Mouse (Mus musculus): Measurements from ENCODE around the gene Adam12. TPM values are rescaled to one million over a fixed set of nuclear protein-coding genes. Genes with fewer than 3 reads are reported as not detected.

The Adam12 gene
- total and polyA plus RNA-seq, 2 experiments from 2014 or later: 1.0 to 4.6 TPM

GRCm38 (mm10) chr7:134026200-134027019 lies 205.5 kb downstream of the Adam12 start:
- H3K27ac ChIP-seq (ENCODE audit: low read depth): peak overlapping the region; percentile 65
- 44% methylated on average over 16 of the region's 16 CpGs for WGBS
- H3K27me3 ChIP-seq (ENCODE audit: control insufficient read depth, insufficient read depth, low read length): no peaks in the 10 kb centered on the region
- ATAC-seq (ENCODE audit: insufficient read depth, low read depth): peak; percentile 79
- no peaks in the 10 kb centered on the region for H3K9me3 ChIP-seq (replicated peaks; ENCODE audit: control insufficient read depth, low read length)
- no peak overlapping the region for H3K4me3 ChIP-seq (ENCODE audit: low read depth, low read length)
- no peak overlapping the region for H3K4me2 ChIP-seq (ENCODE audit: low read depth, low read length)
- DNase-seq (ENCODE audit: low spot score): peak; percentile 57
- no peaks in the 10 kb centered on the region for H3K4me1 ChIP-seq (ENCODE audit: control insufficient read depth, insufficient read depth)
- no peak for TF ChIP-seq EP300 (IDR thresholded peaks at IDR 0.05; ENCODE audit: low read depth)
- no peak for TF ChIP-seq CTCF (IDR thresholded peaks at IDR 0.05; ENCODE audit: low read depth)
- H3K36me3 ChIP-seq (replicated peaks; ENCODE audit: control insufficient read depth, insufficient read depth, low read length): no peaks in the 10 kb centered on the region
- no peak overlapping the region for H3K9ac ChIP-seq (replicated peaks; ENCODE audit: low read depth, low read length)

GRCm38 (mm10) chr7:134022157-134022885 lies 209.6 kb downstream of the Adam12 start:
- no peak for ATAC-seq (ENCODE audit: insufficient read depth, low read depth)
- no peaks in the 10 kb centered on the region for H3K9me3 ChIP-seq (replicated peaks; ENCODE audit: control insufficient read depth, low read length)
- TF ChIP-seq EP300 (IDR thresholded peaks at IDR 0.05; ENCODE audit: low read depth) (no peak), CTCF (IDR thresholded peaks at IDR 0.05; ENCODE audit: low read depth) (no peak)
- DNase-seq (ENCODE audit: low spot score): no peak
- no peak overlapping the region for H3K4me2 ChIP-seq (ENCODE audit: low read depth, low read length)
- no peak overlapping the region for H3K9ac ChIP-seq (replicated peaks; ENCODE audit: low read depth, low read length)
- no peak overlapping the region for H3K27ac ChIP-seq (ENCODE audit: low read depth)
- H3K4me1 ChIP-seq (ENCODE audit: control insufficient read depth, insufficient read depth): no peaks in the 10 kb centered on the region
- WGBS: 74% methylated on average over 2 of the region's 2 CpGs
- no peak overlapping the region for H3K4me3 ChIP-seq (ENCODE audit: low read depth, low read length)
- H3K36me3 ChIP-seq (replicated peaks; ENCODE audit: control insufficient read depth, insufficient read depth, low read length): no peaks in the 10 kb centered on the region
- H3K27me3 ChIP-seq (ENCODE audit: control insufficient read depth, insufficient read depth, low read length): no peaks in the 10 kb centered on the region

- Histone ChIP-seq H3K4me3 (ENCODE audit: low read depth, low read length) (no peak overlapping the region), H3K9ac (replicated peaks; ENCODE audit: low read depth, low read length) (no peak overlapping the region), H3K4me1 (ENCODE audit: control insufficient read depth, insufficient read depth) (no peaks in the 10 kb centered on the region), H3K4me2 (ENCODE audit: low read depth, low read length) (no peak overlapping the region), H3K9me3 (replicated peaks; ENCODE audit: control insufficient read depth, low read length) (no peaks in the 10 kb centered on the region), H3K36me3 (replicated peaks; ENCODE audit: control insufficient read depth, insufficient read depth, low read length) (no peaks in the 10 kb centered on the region), H3K27me3 (ENCODE audit: control insufficient read depth, insufficient read depth, low read length) (no peaks in the 10 kb centered on the region), H3K27ac (ENCODE audit: low read depth) (no peak overlapping the region)
- DNase-seq (ENCODE audit: low spot score) (no peak), ATAC-seq (ENCODE audit: insufficient read depth, low read depth) (no peak)
- WGBS: 62% methylated on average over 4 of the region's 4 CpGs
- TF ChIP-seq CTCF (IDR thresholded peaks at IDR 0.05; ENCODE audit: low read depth) (no peak), EP300 (IDR thresholded peaks at IDR 0.05; ENCODE audit: low read depth) (no peak)
Measured at GRCm38 (mm10) chr7:134015226-134015625, 216.7 kb downstream of the Adam12 start.

GRCm38 (mm10) chr7:134014733-134015132 lies 217.2 kb downstream of the Adam12 start:
- H3K36me3 ChIP-seq (replicated peaks; ENCODE audit: control insufficient read depth, insufficient read depth, low read length): no peaks in the 10 kb centered on the region

GRCm38 (mm10) chr7:134009157-134009556 lies 222.8 kb downstream of the Adam12 start:
- no peak overlapping the region for H3K27ac ChIP-seq (ENCODE audit: low read depth)
- no peaks in the 10 kb centered on the region for H3K27me3 ChIP-seq (ENCODE audit: control insufficient read depth, insufficient read depth, low read length)
- no peaks in the 10 kb centered on the region for H3K36me3 ChIP-seq (replicated peaks; ENCODE audit: control insufficient read depth, insufficient read depth, low read length)
- H3K9me3 ChIP-seq (replicated peaks; ENCODE audit: control insufficient read depth, low read length): no peaks in the 10 kb centered on the region
- DNase-seq (ENCODE audit: low spot score): no peak
- TF ChIP-seq EP300 (IDR thresholded peaks at IDR 0.05; ENCODE audit: low read depth) (no peak), CTCF (IDR thresholded peaks at IDR 0.05; ENCODE audit: low read depth) (no peak)
- H3K4me1 ChIP-seq (ENCODE audit: control insufficient read depth, insufficient read depth): no peaks in the 10 kb centered on the region
- ATAC-seq (ENCODE audit: insufficient read depth, low read depth): no peak
- H3K9ac ChIP-seq (replicated peaks; ENCODE audit: low read depth, low read length): no peak overlapping the region
- H3K4me3 ChIP-seq (ENCODE audit: low read depth, low read length): no peak overlapping the region
- WGBS: 61% methylated on average over 5 of the region's 5 CpGs
- no peak overlapping the region for H3K4me2 ChIP-seq (ENCODE audit: low read depth, low read length)

More at GRCm38 (mm10) chr7:134014733-134015132, 217.2 kb downstream of the Adam12 start:
- no peaks in the 10 kb centered on the region for H3K27me3 ChIP-seq (ENCODE audit: control insufficient read depth, insufficient read depth, low read length)
- H3K4me2 ChIP-seq (ENCODE audit: low read depth, low read length): no peak overlapping the region
- no peaks in the 10 kb centered on the region for H3K4me1 ChIP-seq (ENCODE audit: control insufficient read depth, insufficient read depth)
- TF ChIP-seq CTCF (IDR thresholded peaks at IDR 0.05; ENCODE audit: low read depth): no peak
- TF ChIP-seq EP300 (IDR thresholded peaks at IDR 0.05; ENCODE audit: low read depth): no peak
- WGBS: 75% methylated on average over 7 of the region's 7 CpGs
- no peak for ATAC-seq (ENCODE audit: insufficient read depth, low read depth)
- DNase-seq (ENCODE audit: low spot score): no peak
- H3K27ac ChIP-seq (ENCODE audit: low read depth): no peak overlapping the region
- no peak overlapping the region for H3K4me3 ChIP-seq (ENCODE audit: low read depth, low read length)
- no peak overlapping the region for H3K9ac ChIP-seq (replicated peaks; ENCODE audit: low read depth, low read length)
- H3K9me3 ChIP-seq (replicated peaks; ENCODE audit: control insufficient read depth, low read length): no peaks in the 10 kb centered on the region
